Mouse (Mus musculus) liver, embryonic 14.5 days (tissue): ENCODE results near the gene Spata13.

ENCODE experiments used
- CTCF ChIP-seq: IDR thresholded peaks from 2 replicates; pipeline ENCODE4 v1.5.1; 2016; ENCODE audit warnings: antibody characterized with exemption, low read depth, control low read depth
- EP300 ChIP-seq: IDR thresholded peaks from 2 replicates; pipeline ENCODE4 v1.6.1; 2016; ENCODE audit warnings: antibody characterized with exemption, low read depth

DNA sequence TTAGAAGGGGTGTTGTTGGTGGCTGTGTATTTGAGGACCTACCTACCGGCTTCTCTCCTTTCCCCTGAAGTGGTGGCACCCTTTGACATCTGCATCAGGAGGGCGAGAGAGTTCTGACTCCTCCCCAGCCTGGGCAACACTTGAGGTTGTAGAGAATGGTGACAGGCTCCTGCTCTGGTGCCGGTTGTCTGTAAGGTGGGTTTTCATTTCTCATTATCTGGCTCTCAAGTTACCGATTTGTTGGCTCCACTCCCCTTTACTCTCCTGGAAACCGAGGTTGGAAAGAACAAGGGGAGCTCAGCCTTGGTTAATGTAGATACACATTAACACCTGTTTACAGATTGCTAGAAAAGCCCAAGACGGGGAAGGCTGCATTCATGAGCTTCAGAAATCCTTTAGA lies 31.5 kb downstream of the Spata13 start:
- TF ChIP-seq CTCF (no peak), EP300 (no peak)
